Mouse (Mus musculus): ENCODE measurements around the gene Spn.

Spn gene

GRCm38 (mm10) chr7:127140623-127141404 is 3.2 kb upstream of the Spn start:
- DNase-seq (ENCODE audit: inconsistent ontology term) = no peak

GRCm38 (mm10) chr7:127139562-127139961 is 1.9 kb upstream of the Spn start:
- no peak for DNase-seq (ENCODE audit: inconsistent ontology term)

GRCm38 (mm10) chr7:127139100-127139499 is 1.5 kb upstream of the Spn start:
- no peak for DNase-seq (ENCODE audit: inconsistent ontology term)

- DNase-seq (ENCODE audit: inconsistent ontology term) = no peak
These were observed 1.2 kb downstream of the Spn start for GRCm38 (mm10) chr7:127136181-127137071.

GRCm38 (mm10) chr7:127134821-127135447 is 2.7 kb downstream of the Spn start:
- no peak for DNase-seq (ENCODE audit: inconsistent ontology term)

GRCm38 (mm10) chr7:127133125-127133524 is 4.5 kb downstream of the Spn start:
- no peak for DNase-seq (ENCODE audit: inconsistent ontology term)

GRCm38 (mm10) chr7:127129638-127130037 is 8.0 kb downstream of the Spn start:
- peak; percentile 52 for DNase-seq (ENCODE audit: inconsistent ontology term)

GRCm38 (mm10) chr7:127121911-127122270 is 15.7 kb downstream of the Spn start, which contains the start of gene Qprt:
Qprt (minus strand) TSS chr7:127122226.
- no peak for DNase-seq (ENCODE audit: inconsistent ontology term)

- no peak for DNase-seq (ENCODE audit: inconsistent ontology term)
These were observed 16.3 kb downstream of the Spn start for GRCm38 (mm10) chr7:127121061-127121910.

- no peak for DNase-seq (ENCODE audit: inconsistent ontology term)
These were observed 18.8 kb downstream of the Spn start for GRCm38 (mm10) chr7:127118671-127119445.

- peak; percentile 38 for DNase-seq (ENCODE audit: inconsistent ontology term)
These were observed 19.7 kb downstream of the Spn start for GRCm38 (mm10) chr7:127117948-127118347.

- no peak for DNase-seq (ENCODE audit: inconsistent ontology term)
These were observed 21.2 kb downstream of the Spn start for GRCm38 (mm10) chr7:127116331-127116935.

- no peak for DNase-seq (ENCODE audit: inconsistent ontology term)
These were observed 22.7 kb downstream of the Spn start for GRCm38 (mm10) chr7:127114920-127115319.

- no peak for DNase-seq (ENCODE audit: inconsistent ontology term)
These were observed 23.9 kb downstream of the Spn start for GRCm38 (mm10) chr7:127113614-127114259.

- no peak for DNase-seq (ENCODE audit: inconsistent ontology term)
These were observed 24.6 kb downstream of the Spn start for GRCm38 (mm10) chr7:127112921-127113597.

GRCm38 (mm10) chr7:127112251-127112841 is 25.3 kb downstream of the Spn start:
- no peak for DNase-seq (ENCODE audit: inconsistent ontology term)

- DNase-seq (ENCODE audit: inconsistent ontology term) = no peak
These were observed 26.2 kb downstream of the Spn start for GRCm38 (mm10) chr7:127111461-127111860.

GRCm38 (mm10) chr7:127110239-127111007 is 27.2 kb downstream of the Spn start:
- peak; percentile 71 for DNase-seq (ENCODE audit: inconsistent ontology term)
